Mouse (Mus musculus) inflammation-experienced regulatory T-cells, adult 16 weeks (primary cell): ENCODE measurements around the gene Spata31d1b. TPM values are rescaled to one million over a fixed set of nuclear protein-coding genes. Genes with fewer than 3 reads are reported as not detected.

ENCODE experiments used
- polyA plus RNA-seq: library from polyadenylated mRNA; unstranded; fragments of 100-300 nt; shearing (Covaris generic); gene quantifications from one replicate; pipeline ENCODE4 v1.2.1, GENCODE M21; 2017

Spata31d1b gene
- not detected for polyA plus RNA-seq

GRCm38 (mm10) chr13:59711984-59712383, at the start of gene Spata31d1b:
Spata31d1b (plus strand) TSS chr13:59712284.

GRCm38 (mm10) chr13:59675151-59676011, 36.7 kb upstream of the Spata31d1b start, which contains the start of gene Golm1:
Golm1 (minus strand) TSS chr13:59675811.

GRCm38 (mm10) chr13:59694008-59694407, 18.1 kb upstream of the Spata31d1b start, which contains the start of gene 4921517D22Rik:
4921517D22Rik (minus strand) TSS chr13:59694108.

GRCm38 (mm10) chr13:59710230-59710629, 1.9 kb upstream of the Spata31d1b start, which contains the start of gene Spata31d1a:
Spata31d1a (minus strand) TSS chr13:59710330.

GRCm38 (mm10) chr13:59731652-59732051, 19.6 kb downstream of the Spata31d1b start, which contains the start of gene Spata31d1d:
Spata31d1d (minus strand) TSS chr13:59731752.

GRCm38 (mm10) chr13:59746711-59747110, 34.6 kb downstream of the Spata31d1b start, which contains the start of gene 1700014D04Rik:
1700014D04Rik (minus strand) TSS chr13:59746752.

Other genes starting within 250 kb of the Spata31d1b start
- 20.3 TPM for gene Agtpbp1, start 127.1 kb upstream of the Spata31d1b start, polyA plus RNA-seq
- 84.3 TPM for gene Naa35, start 127.0 kb upstream of the Spata31d1b start, polyA plus RNA-seq
- gene Golm1, start 36.5 kb upstream of the Spata31d1b start, polyA plus RNA-seq, result 46.7 TPM
- gene 4921517D22Rik, start 18.2 kb upstream of the Spata31d1b start, polyA plus RNA-seq, result 0.15 TPM
- not detected for gene Spata31d1a, start 2.0 kb upstream of the Spata31d1b start, polyA plus RNA-seq
- not detected for gene Spata31d1d, start 19.5 kb downstream of the Spata31d1b start, polyA plus RNA-seq
- not detected for gene 1700014D04Rik, start 34.5 kb downstream of the Spata31d1b start, polyA plus RNA-seq
- 76.1 TPM for gene Isca1, start 57.5 kb downstream of the Spata31d1b start, polyA plus RNA-seq
- gene Gm49354, start 70.0 kb downstream of the Spata31d1b start, polyA plus RNA-seq, result not detected
- gene Tut7, start 110.9 kb downstream of the Spata31d1b start, polyA plus RNA-seq, result 168 TPM